Mouse (Mus musculus): ENCODE measurements around the gene Shisal1. TPM values are rescaled to one million over a fixed set of nuclear protein-coding genes. Genes with fewer than 3 reads are reported as not detected.

Gene Shisal1
- polyA plus RNA-seq, 1 experiment from 2014 or later = 9.9 TPM

DNA sequence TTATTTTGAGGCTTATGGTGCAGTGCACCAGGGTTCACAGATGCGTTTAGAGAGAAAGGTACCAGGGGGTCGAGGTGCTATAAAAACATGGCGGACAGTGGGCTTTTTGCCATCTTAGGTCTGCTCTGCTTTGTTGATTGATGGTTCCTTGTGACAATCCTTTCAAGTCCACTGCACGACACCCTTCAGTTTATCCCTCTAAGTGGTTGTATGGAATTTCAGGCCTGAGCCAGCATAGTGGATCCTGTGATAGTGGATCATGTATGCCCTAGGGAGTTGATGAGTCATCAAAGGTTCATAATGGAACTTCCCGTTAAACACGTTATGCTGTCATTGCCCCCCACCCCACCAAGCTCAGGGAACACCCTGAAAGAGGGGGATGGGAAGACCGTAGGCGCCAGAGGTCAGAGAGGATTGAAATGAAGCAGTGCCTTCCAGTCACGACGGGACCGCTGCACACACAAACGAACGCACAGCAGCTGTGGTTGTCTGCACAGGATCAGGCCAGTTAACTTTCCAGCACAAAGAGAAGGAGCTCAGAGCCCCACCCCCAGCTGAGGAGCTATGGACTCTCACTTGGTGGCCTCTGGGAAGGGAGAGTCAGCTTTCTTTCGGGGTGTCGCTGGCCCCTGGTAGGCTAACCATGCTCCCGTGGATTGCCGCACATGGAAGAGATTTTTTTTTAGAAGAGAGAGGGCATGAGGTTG is 81.1 kb downstream of the Shisal1 start:
- H3K4me2 ChIP-seq (replicated peaks) = no peak overlapping the region
- H3K27me3 ChIP-seq (replicated peaks) = no peaks in the 10 kb centered on the region
- no peak overlapping the region for H3K4me3 ChIP-seq
- WGBS = 70% methylated on average over 17 of the region's 17 CpGs
- H3K9me3 ChIP-seq = peaks cover 3% of the 10 kb centered on the region; the same call in 1 of the 2 replicates
- ATAC-seq (ENCODE audit: low FRiP score, low read depth) = no peak
- H3K4me1 ChIP-seq = 0 out of 2 replicates have a peak, but pooled peaks cover 12% of the 10 kb centered on the region
- H3K9ac ChIP-seq = no peak overlapping the region
- no peaks in the 10 kb centered on the region for H3K36me3 ChIP-seq
- H3K27ac ChIP-seq = 0 out of 2 replicates have a peak overlapping the region, but pooled peaks have one; percentile 20

DNA sequence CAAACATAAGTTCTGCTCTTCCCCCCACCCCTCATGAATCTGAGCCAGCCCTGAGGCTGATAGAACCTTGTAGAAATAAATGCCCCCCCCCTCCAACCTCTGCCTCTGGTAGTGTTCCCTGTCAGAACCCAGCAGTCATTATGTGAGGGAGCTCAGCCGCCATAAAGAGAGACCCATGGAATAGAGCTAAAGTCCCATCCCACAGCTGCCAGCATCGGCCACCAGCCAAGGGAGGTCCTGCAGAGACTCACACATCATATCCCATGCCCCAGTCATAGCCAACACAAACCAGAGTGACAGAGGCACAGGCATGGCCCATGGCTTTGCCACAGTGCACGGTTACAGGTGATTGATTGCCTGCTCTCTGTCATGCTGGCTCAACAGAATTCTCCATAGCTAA is 82.2 kb downstream of the Shisal1 start:
- Histone ChIP-seq H3K27ac (no peak overlapping the region), H3K4me3 (no peak overlapping the region), H3K9me3 (peaks cover 3% of the 10 kb centered on the region; the same call in 1 of the 2 replicates), H3K4me1 (0 out of 2 replicates have a peak, but pooled peaks cover 12% of the 10 kb centered on the region), H3K9ac (no peak overlapping the region), H3K27me3 (replicated peaks) (no peaks in the 10 kb centered on the region), H3K4me2 (replicated peaks) (no peak overlapping the region), H3K36me3 (no peaks in the 10 kb centered on the region)
- no peak for ATAC-seq (ENCODE audit: low FRiP score, low read depth)
- 82% methylated on average over 3 of the region's 3 CpGs for WGBS

DNA sequence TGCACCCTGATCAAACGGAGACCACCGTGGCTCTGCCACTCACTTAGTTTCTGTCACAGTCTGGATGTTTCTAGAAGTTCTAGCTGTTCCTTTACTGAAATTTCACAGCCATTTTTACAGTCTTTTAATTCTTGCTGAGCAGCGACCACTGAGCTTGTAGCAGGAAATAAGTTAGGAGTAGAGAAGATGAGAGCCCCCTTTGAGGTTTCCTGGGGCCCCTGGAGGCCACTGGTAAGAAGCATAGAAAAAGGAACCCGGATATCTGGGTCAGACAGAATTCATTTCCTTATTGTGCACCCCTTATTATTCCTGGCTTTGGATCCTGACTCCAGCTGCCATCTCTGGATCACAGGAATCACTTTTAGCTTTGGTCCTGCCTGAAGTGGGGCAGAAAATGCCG is 91.8 kb downstream of the Shisal1 start:
- Histone ChIP-seq H3K27ac (no peak overlapping the region), H3K27me3 (replicated peaks) (no peaks in the 10 kb centered on the region; the same call in 1 of the 2 replicates), H3K9me3 (no peaks in the 10 kb centered on the region), H3K4me1 (peaks cover 19% of the 10 kb centered on the region), H3K4me3 (no peak overlapping the region), H3K4me2 (replicated peaks) (no peak overlapping the region), H3K9ac (no peak overlapping the region), H3K36me3 (no peaks in the 10 kb centered on the region)
- 86% methylated on average over 5 of the region's 5 CpGs for WGBS
- no peak for ATAC-seq (ENCODE audit: low FRiP score, low read depth)

DNA sequence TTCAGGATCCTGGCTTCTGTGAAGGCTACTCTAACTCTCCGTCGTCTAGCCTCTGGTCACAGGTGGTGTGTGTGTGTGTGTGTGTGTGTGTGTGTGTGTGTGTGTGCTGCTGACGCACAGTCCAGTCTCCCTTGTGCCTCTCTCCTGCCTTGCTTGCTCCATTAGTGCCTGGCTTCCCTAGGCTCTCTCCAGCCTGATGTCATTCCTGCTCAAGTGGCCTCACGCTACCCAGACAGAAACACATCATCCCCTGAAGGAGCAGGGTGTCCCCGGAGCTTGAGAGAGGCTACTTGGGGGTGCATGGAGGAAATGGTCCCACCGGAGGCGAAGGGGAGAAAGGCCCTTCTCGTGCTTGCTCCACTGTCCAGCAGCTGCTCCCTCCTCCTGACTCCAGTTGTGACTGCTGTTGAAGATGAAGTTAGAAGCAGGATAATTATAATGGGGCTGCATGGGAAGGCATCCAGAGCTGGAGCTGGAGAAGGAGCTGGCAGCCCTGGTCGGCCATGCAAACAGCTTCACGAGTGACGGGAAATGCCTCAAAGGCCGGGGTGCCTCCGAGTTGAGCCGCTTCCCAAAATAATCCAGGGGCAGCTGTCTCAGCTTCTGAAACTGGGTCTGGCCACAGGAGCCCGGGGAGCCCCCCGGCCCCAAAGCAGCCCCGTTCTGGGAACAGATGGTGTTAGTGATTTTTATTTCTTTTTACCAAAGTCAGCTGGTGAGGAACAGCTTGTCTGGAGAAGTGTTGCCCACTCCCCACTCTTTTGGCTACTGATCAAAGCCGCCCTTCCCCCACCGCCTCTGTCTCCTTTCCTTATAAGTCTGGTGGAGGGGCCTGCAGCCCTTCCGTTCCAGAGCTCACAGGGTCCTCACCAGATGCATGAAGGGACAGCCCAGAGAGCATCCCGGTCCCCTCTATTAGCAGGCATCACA is 94.7 kb downstream of the Shisal1 start:
- Histone ChIP-seq H3K36me3 (no peaks in the 10 kb centered on the region), H3K4me1 (peaks cover 19% of the 10 kb centered on the region), H3K9ac (no peak overlapping the region), H3K27me3 (replicated peaks) (no peaks in the 10 kb centered on the region; the same call in 1 of the 2 replicates), H3K27ac (no peak overlapping the region), H3K4me2 (replicated peaks) (no peak overlapping the region), H3K4me3 (no peak overlapping the region), H3K9me3 (peaks cover 7% of the 10 kb centered on the region)
- 71% methylated on average over 21 of the region's 21 CpGs for WGBS
- no peak for ATAC-seq (ENCODE audit: low FRiP score, low read depth)

DNA sequence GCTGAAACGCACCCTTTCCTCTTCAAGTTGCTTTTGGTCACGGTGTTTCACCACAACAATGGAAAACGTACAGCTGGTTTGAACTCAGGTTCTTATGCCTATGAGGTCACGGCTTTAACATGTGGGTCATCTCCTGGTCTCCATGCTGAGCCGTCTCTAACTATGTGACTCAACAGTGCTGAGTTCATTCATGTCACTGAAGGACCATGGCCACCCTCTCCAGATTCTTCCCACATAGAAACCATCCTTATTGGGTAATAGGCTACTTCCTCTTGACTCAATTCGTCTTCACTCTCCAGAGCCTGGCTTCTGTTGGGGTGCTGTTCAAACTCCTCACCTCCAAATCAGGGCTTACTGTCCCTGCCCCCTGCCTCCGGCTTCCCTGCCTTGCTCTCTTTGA is 95.6 kb downstream of the Shisal1 start:
- WGBS = 77% methylated on average over 7 of the region's 7 CpGs
- no peak for ATAC-seq (ENCODE audit: low FRiP score, low read depth)

GRCm38 (mm10) chr15:84349915-84350738 is 96.8 kb downstream of the Shisal1 start:
- Histone ChIP-seq H3K4me2 (replicated peaks) (no peak overlapping the region; the same call in 1 of the 2 replicates), H3K4me3 (no peak overlapping the region), H3K27ac (no peak overlapping the region; the same call in 1 of the 2 replicates), H3K36me3 (no peaks in the 10 kb centered on the region), H3K4me1 (peaks cover 19% of the 10 kb centered on the region), H3K9ac (no peak overlapping the region), H3K27me3 (replicated peaks) (no peaks in the 10 kb centered on the region; the same call in 1 of the 2 replicates), H3K9me3 (peaks cover 7% of the 10 kb centered on the region)
- no peak for ATAC-seq (ENCODE audit: low FRiP score, low read depth)
- WGBS = 31% methylated on average over 14 of the region's 14 CpGs

More for the DNA sequence above, 95.6 kb downstream of the Shisal1 start:
- Histone ChIP-seq H3K27me3 (replicated peaks) (no peaks in the 10 kb centered on the region; the same call in 1 of the 2 replicates), H3K4me2 (replicated peaks) (no peak overlapping the region), H3K36me3 (no peaks in the 10 kb centered on the region), H3K9me3 (peaks cover 7% of the 10 kb centered on the region), H3K27ac (no peak overlapping the region), H3K9ac (no peak overlapping the region), H3K4me3 (no peak overlapping the region), H3K4me1 (peaks cover 19% of the 10 kb centered on the region)

DNA sequence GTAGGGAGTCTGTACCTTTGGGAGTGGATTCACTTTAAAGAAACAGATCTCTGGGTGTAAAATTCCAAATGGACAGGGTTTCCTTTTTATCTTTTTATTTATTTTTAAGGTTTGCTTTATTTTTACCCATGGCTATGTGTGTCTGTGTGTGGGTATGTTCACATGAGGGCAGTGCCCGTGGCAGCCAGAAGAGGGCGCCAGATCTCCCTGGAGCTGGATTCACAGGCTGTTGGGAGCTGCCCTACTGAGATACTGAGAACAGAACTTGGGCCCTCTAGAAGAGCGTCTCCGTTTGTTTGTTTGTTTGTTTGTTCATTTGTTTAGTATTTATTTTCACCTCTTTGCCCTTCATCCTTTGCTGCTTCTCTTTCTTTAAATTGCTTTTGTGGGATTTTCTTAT is 98.1 kb downstream of the Shisal1 start:
- H3K36me3 ChIP-seq = no peaks in the 10 kb centered on the region
- H3K9ac ChIP-seq = no peak overlapping the region
- H3K27ac ChIP-seq = no peak overlapping the region
- no peaks in the 10 kb centered on the region for H3K27me3 ChIP-seq (replicated peaks)
- peaks cover 7% of the 10 kb centered on the region for H3K9me3 ChIP-seq
- H3K4me2 ChIP-seq (replicated peaks) = no peak overlapping the region
- WGBS = 91% methylated on average over 4 of the region's 4 CpGs
- H3K4me1 ChIP-seq = peaks cover 25% of the 10 kb centered on the region
- H3K4me3 ChIP-seq = no peak overlapping the region
- ATAC-seq (ENCODE audit: low FRiP score, low read depth) = no peak

- Histone ChIP-seq H3K9me3 (no peaks in the 10 kb centered on the region), H3K36me3 (no peaks in the 10 kb centered on the region), H3K4me2 (replicated peaks) (no peak overlapping the region), H3K27ac (no peak overlapping the region), H3K9ac (no peak overlapping the region), H3K4me3 (no peak overlapping the region), H3K27me3 (replicated peaks) (no peaks in the 10 kb centered on the region), H3K4me1 (peaks cover 10% of the 10 kb centered on the region; the same call in 1 of the 2 replicates)
- no peak for ATAC-seq (ENCODE audit: low FRiP score, low read depth)
- 55% methylated on average over 2 of the region's 2 CpGs for WGBS
Measured at GRCm38 (mm10) chr15:84340926-84341325, 106.0 kb downstream of the Shisal1 start.

DNA sequence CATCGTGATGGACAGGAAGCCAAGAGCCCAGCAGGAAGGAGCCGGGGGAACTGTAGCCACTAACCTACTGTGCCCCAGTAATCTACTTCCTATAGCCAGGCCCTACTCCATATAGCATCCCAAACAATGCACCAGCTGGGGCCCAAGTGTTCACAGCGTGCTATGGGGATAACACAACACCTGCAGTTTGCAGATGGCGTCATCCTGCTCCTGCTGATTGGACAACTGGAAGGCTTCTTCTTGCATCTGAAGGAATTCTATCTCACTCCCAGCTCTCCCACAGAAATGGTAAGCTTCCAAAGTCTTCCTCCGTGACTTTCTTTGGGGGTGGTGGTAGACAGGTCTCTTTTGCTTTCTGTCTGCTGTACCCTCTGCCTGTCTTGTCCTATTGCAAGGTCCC is 109.3 kb downstream of the Shisal1 start:
- H3K27me3 ChIP-seq (replicated peaks) = no peaks in the 10 kb centered on the region
- no peaks in the 10 kb centered on the region for H3K9me3 ChIP-seq
- H3K27ac ChIP-seq = no peak overlapping the region
- H3K36me3 ChIP-seq = no peaks in the 10 kb centered on the region
- no peak overlapping the region for H3K4me2 ChIP-seq (replicated peaks)
- no peak for ATAC-seq (ENCODE audit: low FRiP score, low read depth)
- no peak overlapping the region for H3K4me3 ChIP-seq
- H3K9ac ChIP-seq = no peak overlapping the region
- no peaks in the 10 kb centered on the region for H3K4me1 ChIP-seq
- WGBS = 69% methylated on average over 5 of the region's 5 CpGs

- Histone ChIP-seq H3K4me1 (no peaks in the 10 kb centered on the region), H3K9ac (no peak overlapping the region), H3K4me2 (replicated peaks) (no peak overlapping the region), H3K27me3 (replicated peaks) (no peaks in the 10 kb centered on the region), H3K27ac (no peak overlapping the region), H3K9me3 (no peaks in the 10 kb centered on the region), H3K4me3 (no peak overlapping the region), H3K36me3 (no peaks in the 10 kb centered on the region)
- WGBS = 78% methylated on average over 12 of the region's 12 CpGs
- ATAC-seq (ENCODE audit: low FRiP score, low read depth) = no peak
Measured at GRCm38 (mm10) chr15:84336281-84336817, 110.5 kb downstream of the Shisal1 start.

DNA sequence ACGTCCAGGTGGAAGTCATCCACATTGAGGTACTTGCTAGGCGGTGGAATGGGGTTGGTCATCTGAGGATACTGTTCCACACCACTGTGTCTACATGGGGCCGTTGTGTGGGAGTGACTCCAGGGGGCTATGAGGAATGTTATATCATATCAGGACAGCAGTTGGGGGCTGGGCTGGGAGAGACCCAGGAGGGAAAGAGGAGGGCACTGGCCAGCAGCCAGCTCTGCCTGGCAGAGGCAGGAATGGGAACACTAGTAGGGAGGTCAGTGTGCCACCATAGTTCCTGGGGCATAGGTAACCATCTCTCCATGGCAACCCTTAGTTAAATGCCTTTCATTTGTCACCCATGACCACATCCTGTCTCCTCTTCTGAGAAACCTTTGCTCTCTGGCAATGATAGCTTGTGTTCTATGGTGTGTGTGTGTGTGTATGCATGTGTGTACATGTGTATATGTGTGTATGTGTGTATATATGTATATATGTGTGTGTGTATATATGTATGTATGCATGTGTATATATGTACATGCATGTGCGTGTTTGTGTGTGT is 115.8 kb downstream of the Shisal1 start:
- H3K27ac ChIP-seq = no peak overlapping the region
- no peak overlapping the region for H3K4me2 ChIP-seq (replicated peaks)
- no peaks in the 10 kb centered on the region for H3K4me1 ChIP-seq
- no peak overlapping the region for H3K4me3 ChIP-seq
- H3K36me3 ChIP-seq = no peaks in the 10 kb centered on the region
- H3K9me3 ChIP-seq = no peaks in the 10 kb centered on the region
- no peaks in the 10 kb centered on the region for H3K27me3 ChIP-seq (replicated peaks)
- ATAC-seq (ENCODE audit: low FRiP score, low read depth) = no peak
- 85% methylated on average over 4 of the region's 4 CpGs for WGBS
- no peak overlapping the region for H3K9ac ChIP-seq
